Mouse (Mus musculus): Measurements from ENCODE around the gene Unc93a. TPM values are rescaled to one million over a fixed set of nuclear protein-coding genes. Genes with fewer than 3 reads are reported as not detected.
A peak's percentile ranks its signal among the peaks of the same experiment; 100 is the strongest.
"Not testable (repeated sequence)": the region's sequence is repeated elsewhere in the genome, so short reads cannot be mapped to it uniquely, and the experiment has no call there.

Unc93a gene
- total RNA-seq, 2 experiments from 2014 or later = not detected

DNA sequence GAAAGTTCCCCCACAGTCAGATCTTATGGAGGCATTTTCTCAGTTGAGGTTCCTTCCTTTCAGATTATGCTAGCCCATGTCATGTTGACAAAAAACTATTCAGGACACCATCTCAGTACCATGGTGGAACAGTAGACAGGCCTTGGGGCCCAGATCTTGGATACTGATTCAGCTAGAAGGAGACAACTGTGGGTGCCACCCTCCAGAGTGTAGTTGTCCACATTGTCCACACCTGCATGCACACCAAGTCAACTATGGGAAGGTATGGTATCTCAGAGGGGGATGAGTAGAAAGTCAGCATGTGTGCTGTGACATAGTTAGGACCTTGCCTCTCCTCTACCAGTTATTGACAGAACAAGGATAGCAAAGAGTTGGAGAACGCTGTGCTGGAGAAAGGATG is 40.1 kb downstream of the Unc93a start:
- ATAC-seq (replicated peaks; ENCODE audit: poor library complexity, severe bottlenecking) = 0 out of 2 replicates have a peak, but pooled peaks have one; percentile 12

DNA sequence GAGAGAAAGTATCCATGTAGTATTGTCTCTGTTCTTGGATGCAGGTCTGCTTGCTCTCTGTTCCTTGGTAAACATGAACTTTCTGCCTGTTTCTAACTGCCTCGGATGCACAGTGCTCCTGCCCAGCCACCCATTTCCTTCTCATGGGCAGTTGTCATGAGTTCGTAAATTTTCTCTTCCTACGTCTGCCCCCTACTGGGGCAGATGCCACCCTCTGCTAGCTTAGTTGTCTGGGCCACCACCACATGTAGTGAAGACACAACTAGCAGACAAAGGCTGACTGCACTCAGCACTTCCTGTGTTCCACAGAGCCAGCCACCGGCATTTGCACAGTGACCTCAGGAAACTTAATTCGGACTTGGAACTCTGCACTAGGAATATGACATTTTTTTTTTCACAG is 62.4 kb downstream of the Unc93a start:
- peak; percentile 62 for ATAC-seq (replicated peaks; ENCODE audit: poor library complexity, severe bottlenecking)

DNA sequence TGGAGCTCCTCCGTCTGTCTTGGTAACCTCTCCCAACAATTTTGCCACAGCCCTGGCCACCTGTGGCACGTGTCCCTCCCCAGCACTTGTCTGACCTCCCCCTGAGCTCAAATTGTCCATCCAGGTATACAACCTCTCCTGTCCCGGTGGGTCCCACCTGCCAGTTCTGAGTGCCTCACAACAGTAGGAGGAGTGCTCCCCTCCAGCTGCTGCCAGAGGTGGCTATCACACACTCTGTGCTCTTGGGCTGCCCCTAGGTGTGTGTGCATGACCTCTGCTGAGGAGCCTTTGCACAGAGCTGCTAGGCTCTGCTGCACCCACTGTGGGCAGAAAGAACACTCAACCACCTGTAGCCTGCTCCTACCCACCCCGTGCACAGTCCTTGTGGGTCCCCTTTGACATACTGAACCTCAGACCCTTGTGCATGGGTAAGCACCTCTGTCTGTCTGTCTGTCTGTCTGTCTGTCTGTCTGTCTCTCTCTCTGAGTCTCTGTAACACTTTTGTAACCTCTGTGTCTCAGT is 63.7 kb downstream of the Unc93a start:
- ATAC-seq (replicated peaks; ENCODE audit: poor library complexity, severe bottlenecking) = not testable (repeated sequence)

DNA sequence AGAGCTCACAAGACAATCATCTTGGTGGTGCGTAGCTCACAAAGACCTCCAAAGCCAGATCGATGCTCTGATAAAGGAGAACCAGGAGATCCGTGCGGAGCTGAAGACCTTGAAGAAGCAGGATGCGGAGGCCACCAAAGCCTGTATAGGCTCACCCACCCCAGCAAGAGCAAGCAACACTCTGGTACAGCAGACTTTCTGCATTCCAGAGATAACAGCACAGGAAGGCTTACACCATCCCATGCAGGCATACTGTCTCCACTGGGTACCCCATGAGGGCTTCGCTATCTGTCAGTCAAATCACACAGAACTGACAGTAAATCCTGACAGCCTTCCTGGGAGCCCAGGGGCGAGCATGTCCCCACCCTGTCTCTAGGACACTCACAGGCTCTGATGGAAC is 68.7 kb downstream of the Unc93a start:
- 0 out of 2 replicates have a peak, but pooled peaks have one; percentile 7 for ATAC-seq (replicated peaks; ENCODE audit: poor library complexity, severe bottlenecking)

DNA sequence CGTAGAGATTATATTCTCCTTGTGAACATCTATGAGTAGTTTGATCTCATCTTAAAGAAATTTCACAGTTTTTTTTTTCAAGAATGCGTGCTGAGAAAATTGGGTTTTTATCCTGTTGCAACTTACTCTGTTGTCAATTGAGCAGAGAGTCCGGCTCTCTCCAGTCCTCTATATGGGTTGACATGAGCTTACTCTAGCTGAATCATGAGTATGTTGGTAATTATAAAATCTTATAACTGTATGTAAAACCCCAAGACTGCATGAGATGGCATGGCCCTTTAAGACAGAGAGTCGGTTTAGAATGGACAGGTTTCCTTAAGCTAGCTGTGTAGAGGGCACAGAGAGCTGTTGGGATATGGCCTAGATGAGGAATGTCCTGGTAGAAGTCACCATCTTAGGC is 70.8 kb downstream of the Unc93a start, which contains the start of gene Tcp10b:
Gene Tcp10b (plus strand): TSS at position 301 of the 400 bp plus-strand sequence.
- not testable (repeated sequence) for ATAC-seq (replicated peaks; ENCODE audit: poor library complexity, severe bottlenecking)

Other genes with a start within 250 kb of the Unc93a start
- 1.7 and 3.5 TPM in 2 replicates for gene Pnldc1, start 221.6 kb downstream of the Unc93a start, total RNA-seq (2014; fragmentation: Nextera tagmentation)
- 1.6 TPM in 1 of 2 replicates, not detected in the other for gene Pnldc1, start 221.6 kb downstream of the Unc93a start, total RNA-seq (2017)
- 377 and 436 TPM in 2 replicates for gene Tcp1, start 216.1 kb downstream of the Unc93a start, total RNA-seq (2014; fragmentation: Nextera tagmentation)
- 932 and 1,001 TPM in 2 replicates for gene Tcp1, start 216.1 kb downstream of the Unc93a start, total RNA-seq (2017)
- 138 and 143 TPM in 2 replicates for gene Mrpl18, start 215.5 kb downstream of the Unc93a start, total RNA-seq (2014; fragmentation: Nextera tagmentation)
- gene Mrpl18, start 215.5 kb downstream of the Unc93a start, total RNA-seq (2017) = 190 and 222 TPM in 2 replicates
- gene Acat3, start 191.2 kb downstream of the Unc93a start, total RNA-seq (2014; fragmentation: Nextera tagmentation) = not detected in 2 replicates
- 1.1 and 1.2 TPM in 2 replicates for gene Acat3, start 191.2 kb downstream of the Unc93a start, total RNA-seq (2017)
- gene Acat2, start 171.1 kb downstream of the Unc93a start, total RNA-seq (2014; fragmentation: Nextera tagmentation) = 21.4 and 22.9 TPM in 2 replicates
- gene Acat2, start 171.1 kb downstream of the Unc93a start, total RNA-seq (2017) = 20.6 and 21.4 TPM in 2 replicates
- 82.6 and 83.4 TPM in 2 replicates for gene Wtap, start 137.6 kb downstream of the Unc93a start, total RNA-seq (2014; fragmentation: Nextera tagmentation)
- gene Wtap, start 137.6 kb downstream of the Unc93a start, total RNA-seq (2017) = 208 and 223 TPM in 2 replicates
- 53.7 and 64.0 TPM in 2 replicates for gene Sod2, start 125.0 kb downstream of the Unc93a start, total RNA-seq (2014; fragmentation: Nextera tagmentation)
- 79.6 and 99.7 TPM in 2 replicates for gene Sod2, start 125.0 kb downstream of the Unc93a start, total RNA-seq (2017)
- not detected in 2 replicates for gene Gpr31b, start 79.5 kb downstream of the Unc93a start, total RNA-seq (2014; fragmentation: Nextera tagmentation)
- 0.21 and 1.6 TPM in 2 replicates for gene Gpr31b, start 79.5 kb downstream of the Unc93a start, total RNA-seq (2017)
- gene Tcp10b, start 70.7 kb downstream of the Unc93a start, total RNA-seq (2014; fragmentation: Nextera tagmentation) = not detected in 2 replicates
- gene Tcp10b, start 70.7 kb downstream of the Unc93a start, total RNA-seq (2017) = not detected in 2 replicates
- gene Smok2a, start 89.4 kb upstream of the Unc93a start, total RNA-seq (2014; fragmentation: Nextera tagmentation) = not detected in 2 replicates
- gene Smok2a, start 89.4 kb upstream of the Unc93a start, total RNA-seq (2017) = not detected in 2 replicates
- not detected in 2 replicates for gene Smok2b, start 98.4 kb upstream of the Unc93a start, total RNA-seq (2014; fragmentation: Nextera tagmentation)
- gene Smok2b, start 98.4 kb upstream of the Unc93a start, total RNA-seq (2017) = not detected in 2 replicates
- gene Tcp10c, start 222.8 kb upstream of the Unc93a start, total RNA-seq (2014; fragmentation: Nextera tagmentation) = not detected in 2 replicates
- gene Tcp10c, start 222.8 kb upstream of the Unc93a start, total RNA-seq (2017) = not detected in 2 replicates

Data from granulocyte monocyte progenitor cell, adult 5-6 weeks (primary cell).